Mouse (Mus musculus) hindbrain, embryonic 13.5 days (tissue): Measurements from ENCODE around the gene Syce3. TPM values are rescaled to one million over a fixed set of nuclear protein-coding genes. Genes with fewer than 3 reads are reported as not detected.
"Not testable (repeated sequence)": the region's sequence is repeated elsewhere in the genome, so short reads cannot be mapped to it uniquely, and the experiment has no call there.

ENCODE experiments used
- ATAC-seq: fragments of 200-750 bp; cut with Nextera tagmentation; 2 replicates; pipeline ENCODE4 v1.8.0; 2017; ENCODE audit warnings: moderate TSS enrichment; ENCODE audit not compliant: low FRiP score
- H3K27ac ChIP-seq: fragments of 300-500 bp; sonication (generic); 2 replicates; pipeline ENCODE4 v1.5.1; 2015; ENCODE audit warnings: inconsistent platforms, mild to moderate bottlenecking, moderate library complexity
- H3K27me3 ChIP-seq: fragments of 300-500 bp; sonication (generic); 2 replicates; pipeline ENCODE4 v1.6.1; 2015; ENCODE audit warnings: mild to moderate bottlenecking, inconsistent platforms
- H3K36me3 ChIP-seq: fragments of 300-500 bp; sonication (generic); 2 replicates; pipeline ENCODE4 v1.6.1; 2015; ENCODE audit warnings: mild to moderate bottlenecking, inconsistent platforms
- H3K4me1 ChIP-seq: fragments of 300-500 bp; sonication (generic); replicated peaks from 2 replicates; pipeline ENCODE4 v1.6.1; 2015; ENCODE audit warnings: inconsistent platforms
- H3K4me2 ChIP-seq: fragments of 300-500 bp; sonication (generic); 2 replicates; pipeline ENCODE4 v1.6.1; 2015; ENCODE audit warnings: inconsistent platforms, mild to moderate bottlenecking, moderate library complexity
- H3K4me3 ChIP-seq: fragments of 300-500 bp; sonication (generic); 2 replicates; pipeline ENCODE4 v1.5.1; 2015; ENCODE audit warnings: mild to moderate bottlenecking, inconsistent platforms
- H3K9ac ChIP-seq: fragments of 300-500 bp; sonication (generic); 2 replicates; pipeline ENCODE4 v1.6.1; 2015; ENCODE audit warnings: mild to moderate bottlenecking, inconsistent platforms
- H3K9me3 ChIP-seq: fragments of 300-500 bp; sonication (generic); 2 replicates; pipeline ENCODE4 v1.6.1; 2016; ENCODE audit warnings: inconsistent platforms
- WGBS: fragments of 180-500 bp; shearing (Covaris S2); methylation state at CpG from one replicate; pipeline ENCODE4 v1.1.7; 2015; 5-methylcytosine and 5-hydroxymethylcytosine counted together
- polyA plus RNA-seq: library from polyadenylated mRNA; unstranded; fragments of >200 nt; fragmentation: Nextera tagmentation; extraction: Ambion mirVana; gene quantifications from 2 replicates; pipeline ENCODE4 v1.2.1, GENCODE M21; 2015

Syce3 gene
- polyA plus RNA-seq, 1 experiment from 2014 or later: not detected

GRCm38 (mm10) chr15:89431271-89431670 lies 21.0 kb upstream of the Syce3 start:
- no peak for ATAC-seq
- Histone ChIP-seq H3K9me3 (no peaks in the 10 kb centered on the region), H3K27ac (no peak overlapping the region), H3K9ac (no peak overlapping the region), H3K4me1 (peaks cover 28% of the 10 kb centered on the region), H3K4me3 (no peak overlapping the region), H3K4me2 (no peak overlapping the region), H3K36me3 (peaks cover 17% of the 10 kb centered on the region), H3K27me3 (no peaks in the 10 kb centered on the region)
- WGBS: 94% methylated on average over 3 of the region's 3 CpGs

DNA sequence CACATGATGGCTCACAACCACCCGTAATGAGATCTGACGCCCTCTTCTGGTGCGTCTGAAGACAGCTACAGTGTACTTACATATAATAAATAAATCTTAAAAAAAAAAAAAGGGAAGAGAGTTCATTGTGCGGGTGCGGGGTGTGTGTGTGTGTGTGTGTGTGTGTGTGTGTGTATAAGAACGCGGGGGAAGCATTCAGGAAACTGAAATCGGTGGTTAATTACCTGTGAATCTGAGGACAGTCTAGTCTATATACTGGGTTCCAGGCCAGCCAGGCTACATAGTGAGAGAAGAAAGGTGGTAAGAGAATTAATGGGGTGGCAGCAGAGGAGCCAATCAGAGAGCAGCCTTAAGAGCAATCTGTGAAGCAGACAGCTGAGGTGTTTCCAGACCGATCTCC lies 20.5 kb upstream of the Syce3 start:
- not testable (repeated sequence) for H3K9ac ChIP-seq, H3K9me3 ChIP-seq, ATAC-seq, H3K4me3 ChIP-seq, H3K27me3 ChIP-seq, H3K27ac ChIP-seq
- WGBS: 79% methylated on average over 9 of the region's 9 CpGs
- Histone ChIP-seq H3K4me1 (peaks cover 28% of the 10 kb centered on the region), H3K36me3 (peaks cover 22% of the 10 kb centered on the region), H3K4me2 (peak overlapping the region; percentile 90)

GRCm38 (mm10) chr15:89430341-89430740 lies 20.0 kb upstream of the Syce3 start:
- Histone ChIP-seq H3K27ac (peak overlapping the region; percentile 98), H3K4me2 (peak overlapping the region; percentile 90), H3K36me3 (peaks cover 25% of the 10 kb centered on the region), H3K4me1 (peaks cover 28% of the 10 kb centered on the region), H3K9ac (peak overlapping the region; percentile 84), H3K9me3 (no peaks in the 10 kb centered on the region), H3K4me3 (peak overlapping the region; percentile 78), H3K27me3 (no peaks in the 10 kb centered on the region)
- 49% methylated on average over 6 of the region's 6 CpGs for WGBS
- ATAC-seq: no peak

DNA sequence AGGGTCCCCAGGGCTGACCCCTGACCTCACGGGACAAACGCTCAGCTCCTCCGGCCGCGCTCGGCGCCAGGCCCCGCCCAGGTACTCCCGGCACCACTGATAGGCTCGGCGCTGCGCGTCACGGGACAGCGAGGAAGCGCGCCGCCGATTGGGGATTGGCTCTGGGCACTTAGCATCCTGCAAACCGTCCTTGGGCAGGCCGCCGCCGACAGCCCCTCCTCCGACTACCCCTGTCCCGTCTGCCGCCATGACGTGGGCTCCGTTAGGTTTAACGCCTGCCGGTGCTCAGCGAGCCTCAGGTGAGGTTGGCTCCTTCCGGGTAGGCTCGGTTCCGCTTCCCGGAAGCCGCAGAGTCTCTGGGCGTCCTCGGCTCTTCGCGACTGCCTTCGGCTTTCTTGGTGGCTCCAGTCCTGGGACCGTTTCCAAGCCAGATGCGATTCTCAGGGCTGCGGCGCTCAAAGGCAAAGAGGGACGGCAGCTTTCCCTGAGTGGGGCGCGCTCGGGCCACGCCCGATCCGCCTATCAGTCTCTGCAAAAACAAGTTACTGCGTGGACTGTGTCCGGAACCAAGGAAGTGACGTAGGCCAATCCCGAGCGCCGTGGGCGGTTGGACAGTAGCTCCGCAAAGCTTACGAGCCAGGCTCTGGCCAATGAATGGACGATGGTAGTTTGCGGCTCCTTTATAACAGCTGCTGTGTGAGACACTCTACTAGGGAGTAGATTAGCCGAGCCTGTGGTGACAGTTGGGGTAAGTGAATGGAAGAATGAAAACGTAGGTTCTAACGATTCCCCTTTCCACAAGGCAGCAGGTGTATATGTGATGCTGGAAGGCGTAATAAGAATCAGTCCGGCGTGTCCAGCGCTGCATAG lies 19.3 kb upstream of the Syce3 start, which contains the start of the genes C730034F03Rik, Gm44502 and Chkb:
TSS of gene C730034F03Rik (plus strand) at position 238 of the 870 bp plus-strand sequence.
TSS of gene Gm44502 (minus strand) at position 345 of the 870 bp plus-strand sequence.
TSS of gene Chkb (minus strand) at position 557 of the 870 bp plus-strand sequence.
- peaks cover 26% of the 10 kb centered on the region for H3K36me3 ChIP-seq
- H3K27ac ChIP-seq: peak within 1 kb of the TSS; percentile 98
- H3K27me3 ChIP-seq: no peaks in the 10 kb centered on the region
- H3K9me3 ChIP-seq: no peaks in the 10 kb centered on the region
- H3K4me2 ChIP-seq: peak within 1 kb of the TSS; percentile 90
- peak; percentile 95 for ATAC-seq
- H3K4me1 ChIP-seq: peaks cover 28% of the 10 kb centered on the region
- H3K4me3 ChIP-seq: peak within 1 kb of the TSS; percentile 78
- peak within 1 kb of the TSS; percentile 84 for H3K9ac ChIP-seq
- under 1% methylated on average over 70 of the region's 70 CpGs for WGBS

DNA sequence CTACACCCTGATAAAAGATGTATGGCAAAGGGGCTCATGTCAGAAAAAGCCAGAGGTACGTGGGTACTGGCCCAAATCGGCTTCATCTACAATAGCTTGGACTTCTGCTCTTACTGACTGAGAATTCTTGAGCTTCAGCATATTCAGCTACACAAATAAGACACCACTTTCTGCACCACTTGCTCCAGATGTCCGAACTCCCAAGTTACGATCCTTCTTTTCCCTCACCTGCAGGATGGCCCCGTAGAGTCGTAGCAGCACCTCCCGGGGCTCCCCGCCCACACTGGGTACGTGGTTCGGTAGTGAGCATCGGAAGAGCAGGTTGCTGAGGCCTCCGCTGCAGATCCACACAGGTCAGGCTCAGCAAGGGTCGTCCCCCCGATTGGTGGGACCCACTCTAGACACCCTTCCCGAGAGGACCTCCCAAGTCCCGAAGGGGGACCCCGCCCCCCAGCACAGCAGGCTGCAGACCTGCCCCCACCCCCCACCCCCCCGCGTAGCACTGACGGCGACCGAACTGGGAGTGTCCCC lies 18.6 kb upstream of the Syce3 start:
- peaks cover 28% of the 10 kb centered on the region for H3K4me1 ChIP-seq
- 4% methylated on average over 22 of the region's 22 CpGs for WGBS
- H3K9me3 ChIP-seq: no peaks in the 10 kb centered on the region
- H3K4me3 ChIP-seq: peak overlapping the region; percentile 78
- H3K27me3 ChIP-seq: no peaks in the 10 kb centered on the region
- H3K27ac ChIP-seq: peak overlapping the region; percentile 98
- peak; percentile 57 for ATAC-seq
- H3K9ac ChIP-seq: peak overlapping the region; percentile 84
- peak overlapping the region; percentile 90 for H3K4me2 ChIP-seq
- H3K36me3 ChIP-seq: peaks cover 33% of the 10 kb centered on the region

DNA sequence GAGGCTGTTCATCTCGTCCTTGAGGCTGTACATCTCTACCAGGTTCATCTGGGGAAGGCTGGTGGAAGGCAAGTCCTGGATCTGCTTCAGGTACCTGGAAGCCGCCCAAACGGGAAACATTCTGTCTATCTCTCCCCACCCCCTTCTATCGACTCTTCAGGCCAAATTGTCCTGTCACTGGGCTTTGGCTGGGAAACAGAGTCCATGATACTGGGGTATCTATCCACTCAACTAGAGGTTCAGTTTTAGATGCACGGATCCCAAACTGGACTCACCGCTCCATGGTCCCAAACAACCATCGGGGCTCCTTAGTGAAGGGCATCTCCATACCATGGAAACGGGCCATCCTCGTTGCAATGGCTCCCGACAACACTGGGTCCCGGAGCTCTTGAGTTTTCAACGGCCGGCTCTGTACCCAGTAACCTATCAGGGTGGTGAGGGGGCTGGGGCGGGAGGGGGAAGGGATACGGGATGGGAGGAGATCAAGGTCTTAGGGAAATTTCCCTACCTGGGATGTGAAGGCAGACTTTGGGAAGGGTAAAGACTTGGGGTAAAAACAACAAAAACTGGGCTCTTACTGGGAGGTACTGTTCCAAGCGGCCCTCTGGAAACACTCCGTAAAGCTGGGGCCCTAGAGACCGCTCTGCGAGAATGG lies 18.0 kb upstream of the Syce3 start:
- H3K27me3 ChIP-seq: no peaks in the 10 kb centered on the region
- H3K9ac ChIP-seq: peak overlapping the region; percentile 84
- no peaks in the 10 kb centered on the region for H3K9me3 ChIP-seq
- peak overlapping the region; percentile 90 for H3K4me2 ChIP-seq
- peak overlapping the region; percentile 78 for H3K4me3 ChIP-seq
- H3K27ac ChIP-seq: 0 out of 2 replicates have a peak overlapping the region, but pooled peaks have one; percentile 98
- WGBS: 87% methylated on average over 19 of the region's 19 CpGs
- peaks cover 39% of the 10 kb centered on the region for H3K36me3 ChIP-seq
- ATAC-seq: no peak
- peaks cover 28% of the 10 kb centered on the region for H3K4me1 ChIP-seq

DNA sequence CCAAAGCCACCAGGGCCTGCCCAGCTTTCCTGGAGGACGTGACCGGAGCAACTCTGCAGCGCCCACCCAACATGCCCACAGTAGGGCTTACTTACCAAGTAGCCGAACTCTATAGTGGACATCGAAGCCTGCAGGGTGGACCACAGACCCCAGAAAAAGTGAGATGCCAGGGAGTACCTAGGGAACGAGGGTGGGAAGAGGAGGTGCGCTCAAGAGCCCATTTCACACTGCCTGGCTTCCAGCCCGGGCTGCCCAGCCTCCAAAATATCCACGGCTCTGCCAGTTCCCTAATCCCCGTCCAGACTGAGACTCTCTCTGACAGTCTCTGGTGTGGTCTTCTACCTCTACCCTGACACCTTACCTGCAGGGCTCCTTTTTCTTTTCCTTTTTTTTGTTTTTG lies 16.4 kb upstream of the Syce3 start:
- no peaks in the 10 kb centered on the region for H3K27me3 ChIP-seq
- no peak overlapping the region for H3K27ac ChIP-seq
- H3K4me1 ChIP-seq: peaks cover 28% of the 10 kb centered on the region
- peaks cover 51% of the 10 kb centered on the region for H3K36me3 ChIP-seq
- ATAC-seq: no peak
- no peaks in the 10 kb centered on the region for H3K9me3 ChIP-seq
- 94% methylated on average over 10 of the region's 10 CpGs for WGBS
- H3K4me3 ChIP-seq: no peak overlapping the region
- no peak overlapping the region for H3K9ac ChIP-seq
- H3K4me2 ChIP-seq: no peak overlapping the region

DNA sequence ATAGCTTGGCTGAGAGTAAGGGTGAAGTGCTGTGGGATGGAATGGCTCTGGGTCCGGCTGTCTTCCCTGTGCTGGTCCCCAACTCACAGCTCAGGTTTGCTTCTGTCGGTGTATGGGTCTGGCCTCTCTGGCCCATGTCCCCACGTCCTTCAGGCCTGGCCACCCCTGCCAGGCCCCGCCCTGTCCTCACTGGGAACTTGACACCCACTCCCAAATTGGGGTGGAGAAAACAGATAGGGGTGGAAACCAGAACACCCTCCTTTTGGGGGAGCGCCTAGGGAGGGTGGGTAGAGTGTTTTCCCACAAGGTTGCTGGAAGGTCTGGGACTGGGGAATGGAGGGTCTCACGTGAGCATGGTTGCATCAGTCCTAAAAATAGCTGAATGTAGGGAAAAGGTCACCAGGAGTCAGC lies 15.4 kb upstream of the Syce3 start, which contains the start of gene Cpt1b:
TSS of gene Cpt1b (minus strand) at position 153 of the 411 bp plus-strand sequence.
- peaks cover 58% of the 10 kb centered on the region for H3K36me3 ChIP-seq
- ATAC-seq: no peak
- 35% methylated on average over 6 of the region's 6 CpGs for WGBS

GRCm38 (mm10) chr15:89424621-89425020 lies 14.3 kb upstream of the Syce3 start:
- no peak for ATAC-seq
- 90% methylated on average over 8 of the region's 8 CpGs for WGBS

More for the DNA sequence above, 15.4 kb upstream of the Syce3 start, which contains the start of gene Cpt1b:
- Histone ChIP-seq H3K27me3 (no peaks in the 10 kb centered on the region), H3K9ac (no peak within 1 kb of the TSS), H3K4me1 (peaks cover 18% of the 10 kb centered on the region), H3K4me2 (no peak within 1 kb of the TSS), H3K27ac (no peak within 1 kb of the TSS), H3K4me3 (no peak within 1 kb of the TSS), H3K9me3 (no peaks in the 10 kb centered on the region)

GRCm38 (mm10) chr15:89421938-89422337 lies 11.6 kb upstream of the Syce3 start:
- H3K27ac ChIP-seq: no peak overlapping the region
- H3K9ac ChIP-seq: no peak overlapping the region
- H3K27me3 ChIP-seq: no peaks in the 10 kb centered on the region
- no peak overlapping the region for H3K4me3 ChIP-seq
- ATAC-seq: no peak
- H3K9me3 ChIP-seq: no peaks in the 10 kb centered on the region
- H3K36me3 ChIP-seq: peaks cover 86% of the 10 kb centered on the region
- H3K4me1 ChIP-seq: no peaks in the 10 kb centered on the region
- 92% methylated on average over 9 of the region's 9 CpGs for WGBS
- no peak overlapping the region for H3K4me2 ChIP-seq

More at GRCm38 (mm10) chr15:89424621-89425020, 14.3 kb upstream of the Syce3 start:
- Histone ChIP-seq H3K9me3 (no peaks in the 10 kb centered on the region), H3K27ac (no peak overlapping the region), H3K4me2 (no peak overlapping the region), H3K36me3 (peaks cover 69% of the 10 kb centered on the region), H3K4me3 (no peak overlapping the region), H3K4me1 (peaks cover 14% of the 10 kb centered on the region), H3K9ac (no peak overlapping the region), H3K27me3 (no peaks in the 10 kb centered on the region)

DNA sequence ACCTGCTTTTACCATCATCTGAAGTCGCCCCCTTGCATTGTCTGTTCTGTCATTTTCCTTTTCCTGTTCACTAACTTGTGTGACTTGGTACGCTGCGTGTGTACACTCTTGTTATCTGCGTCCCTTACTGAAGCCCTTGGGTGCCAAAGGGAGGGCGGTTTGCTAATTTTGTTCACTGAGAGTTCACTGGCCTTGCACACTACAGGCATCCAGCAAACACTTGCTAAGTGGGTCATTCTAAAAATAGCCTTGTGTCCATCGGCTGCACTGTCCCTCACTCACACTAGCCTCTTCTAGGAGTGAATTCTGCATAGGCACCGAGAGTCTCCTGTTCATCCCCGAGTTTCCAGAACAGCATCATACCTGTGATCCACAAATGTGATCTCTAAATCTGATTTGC lies 5.0 kb upstream of the Syce3 start:
- H3K9ac ChIP-seq: no peak overlapping the region
- H3K27me3 ChIP-seq: no peaks in the 10 kb centered on the region
- H3K4me1 ChIP-seq: no peaks in the 10 kb centered on the region
- 94% methylated on average over 8 of the region's 8 CpGs for WGBS
- H3K9me3 ChIP-seq: no peaks in the 10 kb centered on the region
- H3K4me3 ChIP-seq: no peak overlapping the region
- no peak overlapping the region for H3K4me2 ChIP-seq
- ATAC-seq: no peak
- no peak overlapping the region for H3K27ac ChIP-seq
- H3K36me3 ChIP-seq: peaks cover 43% of the 10 kb centered on the region

DNA sequence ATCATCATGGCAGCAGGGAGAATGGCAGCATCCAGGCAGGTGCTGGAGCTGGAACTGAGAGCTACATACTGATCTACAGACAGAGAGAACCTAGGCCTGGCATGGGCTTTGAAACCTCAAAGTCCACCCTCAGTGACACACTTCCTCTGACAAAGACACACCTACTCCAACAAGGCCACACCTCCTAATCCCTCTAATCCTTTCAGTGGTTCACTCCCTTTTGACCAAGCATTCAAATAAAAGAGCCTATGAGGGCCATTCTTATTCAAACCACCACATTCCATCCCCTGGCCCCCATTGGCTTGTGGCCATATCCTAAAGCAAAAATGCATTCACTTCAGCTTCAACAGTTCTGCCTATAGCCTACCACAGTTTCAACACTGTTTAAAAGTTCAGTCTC lies 3.6 kb downstream of the Syce3 start:
- ATAC-seq: no peak

More for the DNA sequence above, 3.6 kb downstream of the Syce3 start:
- H3K9me3 ChIP-seq: peaks cover 13% of the 10 kb centered on the region
- H3K27me3 ChIP-seq: no peaks in the 10 kb centered on the region
- no peak overlapping the region for H3K9ac ChIP-seq
- H3K27ac ChIP-seq: no peak overlapping the region
- no peak overlapping the region for H3K4me3 ChIP-seq
- H3K4me1 ChIP-seq: no peaks in the 10 kb centered on the region
- H3K4me2 ChIP-seq: no peak overlapping the region
- no peaks in the 10 kb centered on the region for H3K36me3 ChIP-seq
